Mouse (Mus musculus) gastrocnemius, postnatal 10 days (tissue): ENCODE measurements at regions not wholly inside any gene's neighbourhood (a gene's known extent, or its start where the extent isn't known, plus 50 kb on each side); places are given as distances from the start of the nearest gene placed in this dataset.

Experiments
- DNase-seq: peaks from one replicate; pipeline ENCODE4 v3.0.0; 2021; ENCODE audit warnings: mixed read lengths

- no peak for DNase-seq
Measured at GRCm38 (mm10) chr9:113299900-113300299, 408.2 kb downstream of the Pdcd6ip start.

DNA sequence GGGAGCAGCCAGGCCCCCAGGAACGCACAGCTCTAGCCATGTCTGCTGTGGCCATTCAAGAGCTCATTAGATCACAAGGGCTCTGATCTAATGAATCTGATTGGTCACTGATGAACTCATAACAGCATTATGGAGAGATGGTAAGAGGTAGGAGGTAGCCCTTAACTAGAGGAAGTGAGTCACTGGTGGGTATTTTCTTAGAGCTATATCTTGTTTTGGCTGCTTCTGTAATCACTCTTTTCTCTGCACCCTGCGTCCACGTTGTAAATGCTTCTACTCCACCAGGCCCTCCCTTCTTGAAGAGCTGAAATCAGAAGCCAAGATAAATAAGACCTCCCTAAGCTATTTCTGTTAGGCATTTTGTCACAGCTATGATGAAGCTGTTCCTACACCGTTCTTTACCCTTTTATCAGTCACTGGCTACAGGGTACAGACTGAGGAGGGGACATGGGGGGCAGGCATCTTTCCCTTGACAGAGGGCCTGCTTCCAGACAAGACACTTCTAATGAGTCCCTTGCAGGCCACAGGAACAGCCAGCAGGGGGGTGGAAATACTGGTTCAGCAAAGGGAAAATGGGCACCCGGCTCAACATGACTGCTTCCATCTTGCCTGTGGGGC is 412.1 kb downstream of the Pdcd6ip start:
- DNase-seq = no peak

GRCm38 (mm10) chr9:113287397-113287796 is 420.7 kb downstream of the Pdcd6ip start:
- no peak for DNase-seq

DNA sequence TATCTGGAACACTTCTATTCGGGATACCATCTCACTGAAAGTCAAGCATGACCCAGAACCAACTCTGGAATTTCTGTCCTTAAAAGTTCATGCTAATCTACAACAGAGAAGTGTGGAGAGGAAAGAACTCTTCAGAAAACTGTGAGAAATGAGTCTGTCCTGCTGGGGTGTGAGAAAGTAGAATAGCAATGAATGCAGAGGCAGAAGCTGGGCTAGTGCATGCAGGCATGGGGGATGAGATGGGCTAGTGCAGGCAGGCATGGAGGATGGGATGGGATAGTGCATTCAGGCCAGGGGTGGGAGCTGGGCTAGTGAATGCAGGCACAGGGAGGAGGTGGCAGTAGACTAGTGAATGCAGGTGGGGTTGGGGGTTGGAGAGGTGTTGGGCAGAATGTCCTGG is 424.8 kb downstream of the Pdcd6ip start:
- no peak for DNase-seq

DNA sequence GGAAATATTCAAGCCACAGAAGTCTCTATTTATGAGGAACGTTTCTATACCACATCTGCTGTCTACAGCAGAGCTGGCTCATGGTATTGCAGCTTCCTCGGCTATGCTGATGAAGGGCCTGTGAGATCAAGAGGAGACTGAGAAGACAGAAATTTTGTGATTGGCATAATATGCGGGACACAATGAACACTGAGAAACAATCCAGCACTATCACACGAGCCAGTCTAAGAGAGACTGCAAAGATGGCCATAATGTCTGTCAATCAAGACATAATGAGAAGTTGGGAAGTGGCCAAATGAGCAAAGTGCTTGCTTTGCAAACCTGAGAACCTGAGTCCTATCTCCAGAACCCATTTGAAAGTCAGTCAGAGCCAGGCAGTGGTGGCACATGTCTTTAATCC is 437.5 kb downstream of the Pdcd6ip start:
- no peak for DNase-seq

DNA sequence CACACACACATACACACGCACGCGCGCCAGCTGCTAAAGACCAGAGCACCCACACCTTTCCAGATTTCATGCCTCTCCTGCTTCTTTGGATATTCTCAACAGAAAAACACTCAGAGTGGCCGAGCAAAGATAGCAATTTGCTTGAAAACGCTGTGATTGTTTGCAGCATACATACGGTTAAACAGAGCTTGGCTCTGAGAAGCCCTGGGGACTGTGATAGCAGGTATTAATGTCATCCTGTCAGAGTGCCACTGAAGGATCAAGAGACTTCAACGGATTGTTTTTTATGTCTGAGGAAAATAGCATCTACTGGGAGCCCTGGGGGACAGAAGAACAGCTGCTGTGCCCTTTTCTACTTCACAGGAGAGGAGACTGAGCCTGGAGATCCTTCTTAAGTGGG is 440.4 kb downstream of the Pdcd6ip start:
- no peak for DNase-seq

GRCm38 (mm10) chr9:113263636-113264035 is 444.4 kb downstream of the Pdcd6ip start:
- DNase-seq = no peak

DNA sequence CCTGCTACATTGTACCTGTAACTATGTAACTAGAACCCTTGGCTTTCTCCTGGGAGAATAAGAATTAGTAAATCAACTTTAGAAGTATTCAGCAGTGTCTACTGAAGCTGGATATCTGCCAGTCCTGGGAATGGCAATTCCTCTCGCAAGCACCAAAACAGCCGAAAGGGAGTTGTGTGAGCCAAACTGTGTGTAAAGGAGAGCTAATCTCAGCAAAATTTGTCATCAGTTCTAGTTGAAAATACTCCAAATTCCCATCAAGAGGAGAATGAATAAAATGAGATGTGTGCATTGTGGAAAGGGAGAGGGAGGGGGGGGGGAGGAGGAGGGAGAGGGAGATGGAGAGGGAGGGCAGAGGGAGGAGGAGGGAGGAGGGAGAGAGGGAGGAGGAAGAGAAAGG is 447.8 kb downstream of the Pdcd6ip start:
- DNase-seq = no peak

GRCm38 (mm10) chr9:113258556-113258955 is 449.5 kb downstream of the Pdcd6ip start:
- DNase-seq = no peak

DNA sequence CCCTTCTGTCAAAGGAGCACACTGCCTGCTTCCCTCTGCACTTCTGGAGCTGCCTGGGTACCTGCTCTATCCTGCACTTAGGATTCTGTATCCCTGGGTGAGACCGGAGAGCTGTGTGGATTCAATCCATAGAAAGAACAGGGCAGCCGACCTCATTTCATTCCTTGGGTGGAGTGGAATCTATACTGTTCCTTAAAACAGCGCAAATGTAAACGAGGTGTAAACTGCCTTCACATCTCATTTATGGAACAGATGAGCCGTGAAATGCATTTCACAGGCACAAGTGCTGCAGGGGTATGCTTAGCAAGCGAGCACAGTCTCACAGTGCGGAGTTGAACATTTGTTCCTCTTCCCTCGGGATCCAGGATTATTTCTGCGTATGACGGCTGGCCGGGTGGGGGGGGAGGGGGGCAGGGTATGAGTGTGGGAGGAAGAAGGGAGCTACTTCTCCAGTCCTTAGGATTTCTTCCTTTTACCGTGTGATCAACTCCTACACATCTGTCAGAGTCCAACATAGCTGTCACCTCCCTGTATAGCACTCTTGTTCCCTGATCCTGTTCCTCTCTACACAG is 459.3 kb downstream of the Pdcd6ip start:
- no peak for DNase-seq

- DNase-seq = no peak
Measured at GRCm38 (mm10) chr9:113247950-113248349, 460.1 kb downstream of the Pdcd6ip start.

DNA sequence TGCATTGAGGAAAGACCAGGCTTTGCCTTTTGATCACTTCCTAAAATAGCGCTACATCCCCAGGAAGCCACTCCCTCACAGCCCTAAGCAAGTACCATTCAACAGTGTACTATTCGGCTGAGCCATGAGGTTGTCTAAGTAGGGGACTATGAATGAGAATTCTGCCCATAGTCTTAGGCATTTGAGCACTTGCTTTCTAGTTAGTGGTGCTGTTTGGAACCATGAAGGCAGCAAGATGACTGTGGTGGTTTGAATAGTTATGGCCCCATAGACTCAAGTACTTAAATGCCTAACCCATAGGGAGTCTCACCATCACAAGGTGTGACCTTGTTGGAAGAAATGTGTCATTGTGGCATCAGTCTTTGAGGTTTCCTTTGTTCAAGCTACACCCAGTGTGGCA is 464.2 kb downstream of the Pdcd6ip start:
- DNase-seq = no peak

GRCm38 (mm10) chr9:113233370-113233769 is 474.7 kb downstream of the Pdcd6ip start:
- DNase-seq = no peak

DNA sequence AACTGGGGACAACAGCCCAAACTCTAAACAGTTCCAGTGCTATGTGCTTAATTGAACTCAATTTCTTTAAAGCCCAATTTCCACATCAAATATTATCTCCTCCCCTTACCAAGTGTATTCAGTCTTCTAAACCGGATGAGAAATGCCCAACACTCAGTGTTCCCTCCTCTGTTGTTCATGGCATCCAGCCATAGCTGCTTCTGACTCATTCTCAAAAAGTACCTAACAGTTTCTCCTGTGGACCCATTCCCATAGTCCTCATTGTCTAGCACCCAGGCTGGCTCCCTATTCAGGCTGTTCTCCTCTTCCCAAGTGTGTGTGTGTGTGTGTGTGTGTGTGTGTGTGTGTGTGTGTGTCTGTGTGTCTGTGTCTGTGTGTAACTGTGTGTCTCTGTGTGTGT is 478.7 kb downstream of the Pdcd6ip start:
- DNase-seq = no peak

DNA sequence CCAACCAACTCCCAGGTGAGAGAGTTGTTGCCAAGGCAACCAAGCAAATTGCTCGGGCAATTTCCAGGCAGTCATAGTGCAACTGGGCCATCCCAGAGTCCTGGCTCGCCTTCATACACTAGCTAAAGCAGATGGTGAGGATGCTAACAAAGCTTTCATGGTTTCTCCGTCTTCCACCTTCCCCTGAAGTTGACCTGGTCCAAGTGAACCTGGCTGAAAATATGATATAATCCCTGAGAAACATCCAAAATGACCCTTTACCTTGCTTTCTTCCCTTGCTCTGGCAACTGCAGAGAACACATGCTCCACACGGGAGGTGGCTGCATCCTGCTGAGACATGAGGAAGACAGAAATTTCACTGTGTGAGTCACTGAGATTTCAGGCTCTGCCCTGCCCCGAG is 494.1 kb downstream of the Pdcd6ip start:
- DNase-seq = no peak

- no peak for DNase-seq
Measured at GRCm38 (mm10) chr9:113212389-113212788, 495.7 kb downstream of the Pdcd6ip start.

- no peak for DNase-seq
Measured at GRCm38 (mm10) chr9:113208181-113208580, 499.9 kb downstream of the Pdcd6ip start.

DNA sequence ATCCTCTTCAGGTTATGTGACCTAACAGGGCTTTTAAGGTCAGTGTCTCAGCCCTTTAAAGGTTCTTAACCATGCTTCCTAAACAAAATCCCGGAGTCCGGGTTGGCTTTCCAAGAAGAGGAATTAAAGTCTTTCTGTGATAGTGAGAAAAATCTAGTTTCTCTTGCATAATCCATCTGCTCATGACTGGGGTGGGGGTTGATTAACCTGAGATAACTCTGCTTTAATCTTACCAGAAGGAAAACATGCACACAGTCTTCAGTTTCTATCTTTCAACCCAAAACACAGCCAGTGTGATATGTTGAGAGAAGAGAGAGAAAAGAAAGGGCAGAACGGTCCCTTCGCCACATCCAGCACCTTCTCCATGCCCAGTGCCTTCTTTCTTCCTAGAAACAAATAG is 508.8 kb downstream of the Pdcd6ip start:
- no peak for DNase-seq

GRCm38 (mm10) chr9:113195556-113195955 is 512.5 kb downstream of the Pdcd6ip start:
- no peak for DNase-seq

GRCm38 (mm10) chr9:113192773-113193172 is 515.3 kb downstream of the Pdcd6ip start:
- no peak for DNase-seq

DNA sequence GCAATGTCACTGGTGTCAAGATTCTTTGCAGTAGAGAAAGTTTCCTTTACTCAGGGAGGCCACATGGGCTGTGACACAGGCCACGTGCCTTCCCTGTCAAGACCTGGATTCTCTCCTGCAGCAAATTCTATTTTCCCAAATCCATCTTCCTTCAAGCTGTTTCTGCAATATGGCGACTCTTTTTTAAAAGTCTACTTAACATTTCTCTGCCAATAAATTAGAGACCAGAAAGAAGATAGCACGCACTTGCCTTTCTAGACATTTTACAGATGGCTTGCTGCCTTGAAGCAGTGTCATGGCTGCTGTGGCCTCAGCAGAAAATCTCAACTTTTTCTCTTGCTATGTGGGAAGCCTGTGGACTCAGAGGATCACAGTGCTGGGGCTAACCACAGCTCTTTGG is 516.9 kb downstream of the Pdcd6ip start:
- no peak for DNase-seq

- no peak for DNase-seq
Measured at GRCm38 (mm10) chr9:113181182-113181581, 526.9 kb downstream of the Pdcd6ip start.

DNA sequence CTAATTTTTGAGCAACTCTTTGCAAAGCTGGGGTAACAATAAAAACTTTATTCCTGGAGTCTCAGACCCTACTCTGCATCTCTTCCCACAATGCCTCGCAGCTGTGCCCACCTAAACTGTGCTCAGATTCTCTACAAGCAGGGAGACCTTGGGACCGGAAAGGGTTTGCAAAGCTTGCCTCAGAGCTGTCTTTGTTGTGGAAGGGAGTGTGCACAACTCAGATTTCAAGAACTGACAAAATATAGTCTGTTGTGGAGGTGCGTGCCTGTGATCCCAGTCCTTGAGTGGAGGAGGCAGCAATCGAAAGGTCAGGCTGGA is 530.2 kb downstream of the Pdcd6ip start:
- no peak for DNase-seq

DNA sequence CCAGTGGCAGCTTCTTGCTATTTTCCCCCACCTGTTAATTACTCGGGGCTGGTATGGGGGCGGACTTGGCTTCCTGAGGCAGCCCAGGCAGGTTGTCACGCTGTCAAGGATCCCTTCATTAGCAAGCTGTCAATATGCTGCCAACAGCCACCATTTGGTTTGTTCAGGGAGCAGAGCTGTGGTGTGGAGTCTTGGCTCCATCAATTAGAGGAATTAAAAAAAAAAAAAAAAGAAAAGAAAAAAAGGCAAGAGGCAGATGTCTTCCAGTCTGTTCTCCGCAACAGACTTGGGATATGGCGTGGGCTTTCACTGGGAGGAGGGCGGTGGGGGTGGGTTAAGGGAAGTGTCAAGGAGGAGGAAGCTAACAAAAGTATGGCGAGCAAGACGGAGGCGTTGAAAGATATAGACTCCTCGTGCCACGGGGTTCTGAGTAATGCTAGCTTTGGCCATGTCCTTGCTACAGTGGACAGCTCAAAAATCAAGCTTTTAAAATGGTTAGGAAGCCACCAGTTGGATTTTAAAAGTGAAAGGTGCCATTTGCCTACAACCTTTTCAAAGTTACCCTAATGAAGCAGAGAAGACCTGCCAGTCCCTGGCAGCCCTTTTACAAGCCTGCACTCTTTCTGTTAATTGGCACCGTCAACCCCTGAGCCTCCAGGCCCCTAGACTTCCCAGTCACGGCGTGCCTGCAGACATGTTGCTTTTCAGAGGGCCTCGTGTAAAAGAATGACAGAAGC is 530.7 kb downstream of the Pdcd6ip start:
- DNase-seq = no peak
